Mouse (Mus musculus) adrenal gland, postnatal 25 days (tissue): ENCODE results near the gene Mtus2. TPM values are rescaled to one million over a fixed set of nuclear protein-coding genes. Genes with fewer than 3 reads are reported as not detected.

Experiments used
- DNase-seq: peaks from one replicate; pipeline ENCODE4 v3.0.0; 2021; ENCODE audit warnings: mixed read lengths
- total RNA-seq: library from RNA; stranded (reverse); gene quantifications from 2 replicates; pipeline ENCODE4 v1.2.3, GENCODE M21; 2021

The Mtus2 gene
- total RNA-seq, 1 experiment from 2014 or later = 4.7 TPM

DNA sequence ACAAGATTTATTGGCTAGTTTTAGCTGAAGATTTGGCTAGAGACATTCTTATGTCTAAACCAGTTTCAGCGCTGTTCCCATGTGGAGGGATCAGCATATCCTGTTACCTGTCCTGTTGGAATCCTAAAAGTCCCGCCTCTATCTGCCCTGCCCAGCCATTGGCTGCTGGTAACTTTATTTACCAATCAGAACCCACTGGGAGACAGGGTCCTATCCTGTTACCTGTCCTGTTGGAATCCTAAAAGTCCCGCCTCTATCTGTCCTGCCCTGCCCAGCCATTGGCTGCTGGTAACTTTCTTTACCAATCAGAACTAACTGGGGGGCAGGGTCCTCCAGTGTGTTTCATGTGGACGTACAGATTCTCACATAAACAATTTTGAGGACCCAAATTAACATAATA, 234.3 kb downstream of the Mtus2 start:
- no peak for DNase-seq

DNA sequence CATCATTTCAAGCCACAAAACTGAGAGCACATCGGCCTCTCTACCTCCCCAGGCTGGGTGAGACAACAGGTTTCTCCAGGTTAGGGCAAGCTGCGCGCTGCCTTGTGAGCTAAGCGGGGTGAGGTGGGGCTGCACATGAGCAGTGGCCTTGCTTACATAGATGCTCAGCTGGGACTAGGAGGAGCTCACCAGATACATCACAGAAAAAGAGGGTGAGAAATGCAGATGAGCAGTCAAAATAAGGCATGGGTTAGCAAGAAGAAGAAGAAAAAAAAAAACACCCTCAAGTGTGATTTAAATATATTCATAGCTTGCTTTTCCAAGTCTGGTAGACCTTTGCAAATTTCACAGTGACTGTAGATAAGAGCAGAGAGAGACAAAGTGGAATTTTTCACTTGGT, 254.7 kb downstream of the Mtus2 start:
- no peak for DNase-seq

DNA sequence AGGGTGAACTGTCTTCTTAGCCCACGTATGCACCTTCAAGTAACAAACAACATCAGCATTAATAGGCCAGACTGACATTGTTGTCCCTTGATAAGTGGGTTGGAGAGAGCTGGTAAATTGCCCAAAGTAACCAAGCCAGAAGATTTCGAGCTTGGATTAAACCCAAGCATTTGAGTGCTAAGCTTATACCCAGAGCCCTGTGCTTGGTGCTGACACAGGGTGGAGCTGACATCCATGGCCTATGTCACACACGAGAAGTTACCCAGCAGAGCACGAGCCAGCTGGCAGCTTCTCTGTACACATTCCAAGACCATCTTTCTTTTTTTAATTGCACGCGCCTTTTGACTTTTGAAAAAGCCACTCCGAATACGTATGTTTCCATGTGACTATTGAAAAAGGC, 259.7 kb downstream of the Mtus2 start:
- DNase-seq = no peak

DNA sequence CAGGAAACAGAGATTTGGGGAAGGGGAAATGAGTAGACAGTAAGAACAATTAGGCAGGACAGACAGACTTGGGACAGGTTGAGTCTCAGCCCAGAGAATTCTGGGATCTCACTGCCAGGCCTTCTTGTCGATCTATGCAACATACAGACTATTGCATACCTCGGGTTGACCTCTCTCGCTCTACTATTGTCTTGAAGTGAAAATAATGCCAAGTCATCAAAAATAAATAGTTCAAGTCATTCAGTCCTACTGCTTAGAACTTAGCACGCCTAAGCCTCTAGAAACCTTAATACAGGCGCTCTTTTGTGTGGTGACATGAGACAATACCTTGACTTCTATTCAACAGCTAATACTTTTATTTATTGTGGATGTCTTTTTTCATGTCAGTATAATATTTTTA, 265.8 kb downstream of the Mtus2 start:
- no peak for DNase-seq

DNA sequence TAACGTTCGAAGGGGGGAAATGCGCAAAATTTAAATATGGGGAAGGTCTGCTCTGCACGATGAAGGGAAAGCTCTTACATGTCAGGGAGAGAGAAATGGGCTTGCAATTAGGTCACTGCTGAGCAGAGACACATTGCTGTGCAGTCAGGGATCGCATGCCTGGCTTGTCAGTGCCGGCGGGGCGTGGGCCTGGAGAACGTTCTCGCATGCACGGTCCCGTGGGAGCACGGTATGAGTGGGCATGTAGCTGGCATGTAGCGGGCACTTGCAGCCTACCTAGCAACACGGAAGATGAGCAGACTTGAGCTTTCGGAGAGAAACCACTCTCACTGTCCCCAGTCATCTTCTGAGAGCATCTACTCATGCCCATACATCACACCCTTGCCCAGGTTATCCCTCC, 266.9 kb downstream of the Mtus2 start:
- no peak for DNase-seq

- DNase-seq = no peak
Measured at GRCm38 (mm10) chr5:148233714-148234113, 276.6 kb downstream of the Mtus2 start.

DNA sequence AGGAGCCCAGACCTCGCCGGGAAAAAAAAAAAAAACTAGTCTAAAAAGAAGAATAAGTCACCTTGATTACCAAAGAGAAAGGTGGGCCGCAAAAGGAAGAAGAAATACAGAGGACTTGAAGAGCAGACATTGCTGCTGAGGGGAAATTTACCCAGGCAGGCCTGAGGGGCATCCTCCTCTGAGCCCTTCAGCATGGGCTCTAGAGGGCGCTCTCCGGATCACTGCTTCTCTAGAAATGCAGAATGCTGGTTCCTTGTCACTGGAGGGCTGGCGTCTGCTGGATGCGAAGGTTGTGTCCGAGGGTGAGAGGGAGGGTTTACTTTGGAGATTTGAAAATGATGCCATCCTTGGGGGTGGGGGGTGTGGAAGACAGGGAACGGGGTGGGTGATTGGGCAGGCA, 279.5 kb downstream of the Mtus2 start:
- no peak for DNase-seq

- DNase-seq = no peak
Measured at GRCm38 (mm10) chr5:148239067-148239466, 281.9 kb downstream of the Mtus2 start.

DNA sequence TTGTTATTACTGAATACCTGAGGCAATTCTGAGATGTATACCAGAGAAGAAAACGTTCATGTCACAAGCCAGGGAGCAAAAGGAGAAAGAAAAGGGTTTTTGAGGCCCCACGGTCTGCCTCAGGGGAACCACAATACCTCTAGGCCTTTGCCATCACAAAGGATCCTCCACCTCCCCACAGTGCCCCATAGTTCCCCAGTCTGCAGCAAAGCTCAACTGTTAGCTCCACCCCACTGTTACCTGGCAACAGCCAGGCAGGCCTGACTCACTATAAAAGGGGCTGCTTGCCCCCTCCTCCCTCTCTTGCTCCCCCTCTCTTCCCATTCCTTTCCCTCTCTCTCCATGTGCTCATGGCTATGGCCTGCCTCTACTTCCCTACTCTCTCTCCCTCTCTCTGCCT, 282.6 kb downstream of the Mtus2 start:
- DNase-seq = no peak

- DNase-seq = peak; percentile 71
Measured at GRCm38 (mm10) chr5:148241932-148242331, 284.8 kb downstream of the Mtus2 start.

- DNase-seq = no peak
Measured at GRCm38 (mm10) chr5:148244471-148244870, 287.4 kb downstream of the Mtus2 start.

DNA sequence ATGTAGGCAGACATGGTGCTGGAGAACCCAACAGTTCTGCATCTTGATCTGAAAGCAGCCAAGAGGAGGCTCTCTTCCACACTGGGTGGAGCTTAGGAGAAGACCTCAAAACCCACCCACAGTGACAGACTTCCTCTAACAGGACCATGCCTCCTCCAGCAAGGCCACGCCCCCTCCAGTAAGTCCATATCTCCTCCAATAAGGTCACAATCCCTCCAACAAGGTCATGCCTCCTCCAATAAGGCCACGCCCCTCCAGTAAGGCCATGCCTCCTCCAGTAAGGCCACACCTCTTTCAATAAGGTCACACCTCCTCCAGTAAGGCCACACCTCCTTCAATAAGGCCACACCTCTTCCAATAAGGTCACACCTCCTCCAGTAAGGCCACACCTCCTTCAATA, 288.3 kb downstream of the Mtus2 start:
- no peak for DNase-seq

DNA sequence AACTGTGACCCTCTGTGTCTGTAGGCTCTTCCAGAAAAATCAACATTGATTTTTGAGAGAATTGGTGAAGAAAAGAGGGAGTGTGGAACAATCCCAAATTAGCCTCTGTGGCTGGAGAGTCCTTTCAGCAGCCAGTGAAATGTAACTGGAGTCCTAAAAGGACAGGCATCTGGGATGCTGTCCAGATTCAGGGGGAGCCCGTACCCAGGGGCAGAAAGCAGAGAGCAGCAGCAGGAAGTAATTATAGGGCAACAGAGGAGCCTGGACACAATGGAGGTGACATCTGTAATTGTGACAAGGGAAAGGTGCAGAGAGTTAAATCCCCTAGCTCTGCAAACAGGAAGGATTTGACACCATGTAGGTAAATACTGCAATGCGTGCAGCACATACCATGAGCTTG, 291.1 kb downstream of the Mtus2 start:
- no peak for DNase-seq

DNA sequence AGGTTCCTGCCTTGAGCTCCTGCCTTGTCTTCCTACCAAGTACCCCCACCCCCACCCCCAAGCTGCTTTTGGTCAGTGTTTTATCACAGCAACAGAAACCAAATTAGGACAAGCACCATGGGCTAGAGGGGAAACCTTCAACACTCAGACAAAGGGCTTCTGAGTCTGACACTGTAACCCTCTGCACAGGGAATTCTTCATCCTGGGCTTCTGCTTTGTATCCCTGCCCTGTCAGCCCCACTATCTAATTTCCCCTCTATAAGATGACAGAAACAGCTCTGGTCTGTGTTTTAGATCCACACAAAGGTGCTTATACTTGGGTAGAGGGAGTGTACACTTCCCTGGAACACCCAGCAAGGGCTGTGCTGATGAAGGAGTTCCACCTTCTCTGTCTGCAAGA, 294.7 kb downstream of the Mtus2 start:
- DNase-seq = no peak

DNA sequence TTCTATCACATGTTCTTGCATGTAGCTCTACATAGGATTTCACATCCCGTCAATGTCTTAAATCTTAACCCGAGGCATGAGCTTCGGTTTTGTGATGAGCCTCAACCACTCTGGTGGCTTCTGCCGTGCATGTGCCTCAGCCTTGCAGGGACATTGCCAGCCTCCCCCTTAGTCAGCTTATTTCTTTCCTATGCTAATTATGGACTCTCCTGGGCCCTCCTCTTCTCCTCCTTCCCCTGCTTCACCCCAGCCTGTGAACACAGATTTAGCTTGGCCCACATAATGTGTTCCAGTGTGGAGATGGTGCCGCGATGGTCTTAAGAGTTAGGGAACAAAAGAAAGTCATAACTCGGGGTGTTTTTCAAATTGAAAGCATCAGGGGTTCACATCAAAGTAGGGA, 304.9 kb downstream of the Mtus2 start:
- no peak for DNase-seq

- DNase-seq = peak; percentile 38
Measured at GRCm38 (mm10) chr5:148264819-148265707, 307.9 kb downstream of the Mtus2 start.

DNA sequence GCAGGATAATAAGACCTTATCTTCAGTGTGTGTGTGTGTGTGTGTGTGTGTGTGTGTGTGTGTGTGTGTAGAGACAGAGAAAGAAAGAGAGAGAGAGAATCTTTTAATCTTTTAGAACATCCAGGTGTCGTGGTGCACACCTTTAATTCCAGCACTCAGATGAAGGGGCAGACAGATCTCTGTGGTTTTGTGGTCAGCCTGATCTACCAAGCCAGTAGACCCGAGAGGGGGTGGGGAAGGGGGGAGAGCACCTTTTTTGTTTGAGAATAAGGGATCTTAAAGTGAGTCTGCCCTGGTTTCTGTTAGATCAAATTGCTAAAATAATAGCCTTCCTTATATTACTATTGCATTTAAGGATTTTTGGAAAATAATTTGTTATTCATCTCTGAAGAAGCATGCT, 309.7 kb downstream of the Mtus2 start:
- no peak for DNase-seq

- no peak for DNase-seq
Measured at GRCm38 (mm10) chr5:148267446-148267845, 310.3 kb downstream of the Mtus2 start.

DNA sequence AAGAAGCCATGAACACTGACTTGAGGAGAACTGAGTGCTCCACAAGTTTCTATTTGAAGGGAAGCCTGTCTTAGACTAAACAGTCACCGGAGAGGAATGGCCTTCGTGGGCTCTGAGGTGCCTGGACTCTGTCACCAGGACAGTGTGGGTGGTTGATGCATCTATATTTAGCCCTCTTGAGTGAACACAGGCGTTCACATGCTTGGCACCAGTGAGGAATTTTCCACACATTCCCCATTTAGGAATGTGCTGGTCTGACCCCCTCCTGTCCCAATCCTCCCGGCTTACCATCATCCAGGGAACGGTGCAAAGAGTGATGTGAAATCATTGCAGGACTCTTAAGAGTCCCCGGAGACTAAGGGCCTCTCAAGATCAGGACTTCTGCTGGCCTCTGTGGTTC, 314.9 kb downstream of the Mtus2 start:
- no peak for DNase-seq

DNA sequence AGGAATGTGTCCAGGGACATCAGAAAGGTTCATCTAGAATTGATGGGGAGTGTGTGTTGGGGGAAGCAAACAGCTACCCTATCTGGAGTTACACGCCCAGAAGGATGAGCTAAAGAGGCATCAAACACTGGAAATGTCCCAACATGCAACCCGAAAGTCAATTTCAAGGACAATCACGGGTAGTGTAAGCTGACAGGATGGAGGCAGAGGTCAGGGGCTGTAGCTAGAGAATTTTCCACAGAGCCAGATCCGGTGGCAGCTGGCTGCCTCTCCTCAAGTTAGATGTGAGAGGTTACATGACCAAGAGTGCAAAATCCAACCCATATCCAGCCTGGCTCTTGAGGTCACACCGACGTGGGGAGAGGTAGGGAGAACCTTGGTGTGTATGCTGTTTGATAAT, 315.7 kb downstream of the Mtus2 start:
- DNase-seq = no peak

DNA sequence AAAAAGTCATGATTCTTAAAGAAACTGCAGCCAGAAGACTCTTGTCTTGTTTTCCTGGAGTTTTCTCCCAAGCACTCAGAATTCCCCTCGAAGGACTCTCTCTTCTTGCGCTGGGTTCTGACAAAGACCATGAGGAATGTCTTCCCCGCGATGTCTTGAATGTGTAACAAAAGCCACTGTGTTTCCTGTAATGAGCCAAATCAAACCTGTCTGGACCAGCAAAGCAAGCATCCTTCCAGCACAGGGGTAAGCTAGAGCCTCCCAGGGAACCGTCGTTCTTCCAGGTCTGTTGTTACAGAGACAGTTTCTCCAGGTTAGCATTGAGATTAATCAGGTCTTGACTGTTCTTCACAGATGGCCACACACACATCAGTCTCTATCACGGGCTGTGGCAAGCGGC, 321.1 kb downstream of the Mtus2 start:
- no peak for DNase-seq

- DNase-seq = no peak
Measured at GRCm38 (mm10) chr5:148280321-148280720, 323.2 kb downstream of the Mtus2 start.

DNA sequence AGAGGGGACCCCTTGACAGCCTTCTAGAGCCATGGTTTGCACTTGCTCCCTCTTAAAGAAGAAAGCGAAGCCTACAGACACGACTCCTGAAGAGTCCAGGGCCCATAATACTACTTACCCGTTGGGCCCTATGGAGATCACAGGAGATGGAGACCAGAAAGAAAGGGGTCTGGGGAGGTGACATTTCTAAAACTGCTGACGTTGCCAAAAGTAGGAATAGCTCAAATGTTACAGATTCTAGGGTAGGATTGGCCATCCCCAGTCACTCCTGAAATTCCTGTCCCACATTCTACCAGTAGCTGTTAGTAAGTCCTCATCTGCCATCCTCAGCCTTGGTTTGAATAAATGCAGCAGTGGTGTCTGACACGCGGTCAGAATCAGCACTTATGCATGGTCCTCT, 325.0 kb downstream of the Mtus2 start:
- DNase-seq = no peak

GRCm38 (mm10) chr5:148282631-148283030, 325.5 kb downstream of the Mtus2 start:
- no peak for DNase-seq

DNA sequence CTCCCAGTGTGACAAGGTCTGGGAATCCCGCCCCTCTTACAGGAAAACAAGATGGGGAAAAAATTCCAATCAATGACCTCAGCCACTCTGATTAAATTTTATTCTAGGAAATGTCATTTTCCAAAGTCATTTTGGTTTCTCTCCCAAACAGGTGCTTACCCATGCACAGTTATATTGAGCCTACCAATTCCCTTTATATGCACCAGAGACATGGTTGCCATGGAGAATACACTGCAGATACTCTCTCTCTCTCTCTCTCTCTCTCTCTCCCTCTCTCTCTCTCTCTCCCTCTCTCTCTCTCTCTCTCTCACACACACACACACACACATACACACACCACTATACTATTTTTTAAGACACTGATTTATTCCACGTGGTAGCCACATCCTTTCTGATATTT, 326.1 kb downstream of the Mtus2 start:
- no peak for DNase-seq
